Mouse (Mus musculus): ENCODE measurements at regions not wholly inside any gene's neighbourhood (a gene's known extent, or its start where the extent isn't known, plus 50 kb on each side); places are given as distances from the start of the nearest gene placed in this dataset.

- no peak for TF ChIP-seq CTCF (IDR thresholded peaks at IDR 0.05; ENCODE audit: borderline replicate concordance, extremely low read depth, insufficient read depth, insufficient read length)
- no peak for TF ChIP-seq POLR2A (IDR thresholded peaks at IDR 0.05; ENCODE audit: borderline replicate concordance, extremely low read depth, insufficient read depth, insufficient read length, poor library complexity, severe bottlenecking)
Measured at GRCm38 (mm10) chr4:124054240-124054760, 136.5 kb upstream of the 4930535I16Rik start.

All from brain, embryonic 14.5 days (tissue).